Mouse (Mus musculus) liver, postnatal 0 days (tissue): ENCODE measurements around the gene Fzd1.

Source experiments
- CTCF ChIP-seq: sonication (generic); IDR thresholded peaks from 2 replicates; pipeline ENCODE4 v1.5.1; 2016; ENCODE audit warnings: antibody characterized with exemption, low read depth
- EP300 ChIP-seq: IDR thresholded peaks from 2 replicates; pipeline ENCODE4 v1.6.1; 2016; ENCODE audit warnings: antibody characterized with exemption, low read depth, mild to moderate bottlenecking

GRCm38 (mm10) chr5:4791219-4791618 lies 33.4 kb upstream of the Fzd1 start:
- no peak for TF ChIP-seq CTCF
- no peak for TF ChIP-seq EP300
